Mouse (Mus musculus): ENCODE measurements around the gene Krt13.

GRCm38 (mm10) chr11:100145104-100145503, 23.7 kb upstream of the Krt13 start:
- TF ChIP-seq CTCF (conservative IDR thresholded peaks at IDR 0.05; ENCODE audit: low read length) (no peak), NANOG (IDR thresholded peaks at IDR 0.05; ENCODE audit: borderline replicate concordance, low read length) (no peak)

Measured in E14TG2a.4 (cell line).